Mouse (Mus musculus): ENCODE results near the gene Ahnak. TPM values are rescaled to one million over a fixed set of nuclear protein-coding genes. Genes with fewer than 3 reads are reported as not detected.

Ahnak gene
- total RNA-seq, 2 experiments from 2014 or later, result 283 to 326 TPM

DNA sequence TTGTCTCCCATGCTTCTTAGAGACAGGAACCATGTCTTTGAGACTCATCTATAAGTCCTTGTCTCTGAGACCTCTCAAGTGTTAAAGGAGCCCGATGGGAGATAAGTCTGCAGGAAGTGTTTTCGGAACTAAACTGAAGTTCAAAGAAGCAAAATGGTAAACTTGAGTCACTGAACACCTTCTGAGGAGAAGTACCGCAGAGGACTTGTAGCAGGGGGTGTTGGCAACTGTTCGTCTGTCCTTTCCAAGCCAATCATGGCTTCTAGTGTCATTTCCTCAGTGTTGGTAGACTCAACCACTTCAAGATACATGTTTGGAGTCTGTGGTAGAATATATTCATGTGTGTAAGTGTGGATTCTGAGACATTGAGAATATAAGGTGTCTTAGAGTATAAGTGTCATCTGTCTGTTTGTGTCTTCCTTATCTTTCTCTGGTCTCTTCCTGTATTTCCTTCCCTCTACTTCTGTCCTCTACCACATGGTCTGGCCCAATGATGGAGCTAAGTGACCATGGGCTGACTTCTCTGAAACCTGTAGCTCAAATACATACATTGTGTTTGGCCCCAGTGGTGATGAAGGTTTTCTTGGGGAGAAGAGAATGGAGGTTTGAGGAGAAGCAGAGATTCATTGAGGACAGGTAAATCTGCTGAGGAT, 66.7 kb downstream of the Ahnak start:
- no peak for DNase-seq (ENCODE audit: low spot score)
- intact Hi-C loops (cut with DNase I), result no loop called here

DNA sequence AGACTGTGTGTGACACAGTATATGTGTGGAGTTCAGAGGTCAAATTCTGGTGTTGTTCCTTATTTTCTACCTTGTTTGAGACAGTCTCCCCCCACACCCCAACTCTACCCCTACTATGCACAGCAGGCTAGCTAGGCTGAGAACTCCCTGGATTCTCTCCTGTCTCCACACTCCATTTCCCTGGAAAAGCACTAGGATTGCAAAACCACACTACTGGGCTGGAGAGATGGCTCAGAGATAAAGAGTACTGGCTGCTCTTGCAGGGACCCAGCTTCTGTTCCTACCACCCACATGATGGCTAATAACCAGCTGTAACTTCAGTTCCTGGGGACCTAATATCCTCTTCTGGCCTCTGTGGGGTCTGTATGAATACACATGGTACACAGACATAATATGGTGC, 68.6 kb downstream of the Ahnak start:
- no peak for DNase-seq (ENCODE audit: low spot score)
- intact Hi-C loops (cut with DNase I), result no loop called here

DNA sequence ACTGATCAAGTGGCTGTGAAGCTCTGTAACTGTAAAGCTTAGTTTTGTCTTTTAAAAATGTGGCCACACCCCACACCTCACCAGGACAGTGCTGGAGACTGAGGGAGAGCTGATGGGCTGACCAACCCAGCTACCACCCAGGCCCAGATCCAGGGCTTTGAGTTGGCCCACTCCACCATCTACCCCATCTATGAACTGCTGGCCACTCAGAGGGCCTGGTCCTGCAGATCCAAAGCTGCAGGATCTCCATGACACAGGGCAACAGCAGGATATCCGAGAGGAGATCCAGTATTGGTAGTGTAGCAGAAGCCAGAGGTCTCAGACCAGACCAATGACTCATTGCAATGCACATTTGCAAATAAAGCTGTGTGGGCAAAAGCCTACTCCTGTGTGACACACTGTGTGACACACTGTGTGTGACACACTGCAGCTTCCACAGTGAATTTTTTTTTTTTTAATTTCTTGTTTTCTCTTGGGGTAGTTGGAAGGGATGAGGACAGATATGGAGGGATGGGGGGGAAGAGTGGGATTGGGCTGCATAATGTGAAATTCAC, 69.3 kb downstream of the Ahnak start:
- DNase-seq (ENCODE audit: low spot score), result no peak
- intact Hi-C loops (cut with DNase I), result no loop called here

DNA sequence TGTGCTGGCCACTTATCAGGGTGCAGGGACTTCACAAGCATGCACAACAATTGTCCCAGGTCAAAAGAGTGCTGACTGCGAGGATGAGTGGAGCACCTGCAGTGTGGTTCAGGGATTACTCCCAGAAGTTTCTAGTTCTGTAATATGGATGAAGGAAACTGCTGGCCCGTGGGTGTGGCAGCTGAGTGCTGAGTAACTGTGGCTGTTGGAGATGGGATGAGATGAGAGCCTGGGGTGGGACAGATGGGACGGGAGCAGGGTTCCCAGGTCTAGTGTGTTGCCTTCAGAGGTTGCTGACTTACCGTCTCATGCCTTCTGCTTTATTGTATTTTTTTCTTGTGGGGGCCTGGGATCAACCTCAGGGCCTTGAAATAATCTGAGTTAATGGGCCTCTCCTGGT, 69.9 kb downstream of the Ahnak start:
- DNase-seq (ENCODE audit: low spot score), result no peak
- intact Hi-C loops (cut with DNase I), result no loop called here

DNA sequence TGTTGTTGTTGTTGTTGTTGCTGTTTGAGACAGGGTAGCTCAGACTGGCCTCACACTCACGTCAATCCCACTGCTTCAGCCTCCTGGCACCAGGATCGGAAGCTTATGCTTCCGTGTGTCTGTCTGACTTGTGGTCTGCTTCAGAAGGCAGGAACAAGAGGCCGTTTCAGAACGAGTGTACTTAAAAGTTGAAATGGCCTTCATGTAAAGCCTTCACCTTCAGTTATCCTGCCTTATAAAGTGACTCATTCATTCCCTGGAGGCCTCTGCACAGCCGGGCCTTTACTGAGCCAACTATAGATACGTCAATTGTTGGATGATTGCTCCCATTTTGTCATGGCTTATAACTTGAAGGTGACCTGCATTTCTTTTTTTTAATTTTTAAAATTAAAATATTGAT, 70.3 kb downstream of the Ahnak start:
- intact Hi-C loops (cut with DNase I), result no loop called here
- DNase-seq (ENCODE audit: low spot score), result no peak

DNA sequence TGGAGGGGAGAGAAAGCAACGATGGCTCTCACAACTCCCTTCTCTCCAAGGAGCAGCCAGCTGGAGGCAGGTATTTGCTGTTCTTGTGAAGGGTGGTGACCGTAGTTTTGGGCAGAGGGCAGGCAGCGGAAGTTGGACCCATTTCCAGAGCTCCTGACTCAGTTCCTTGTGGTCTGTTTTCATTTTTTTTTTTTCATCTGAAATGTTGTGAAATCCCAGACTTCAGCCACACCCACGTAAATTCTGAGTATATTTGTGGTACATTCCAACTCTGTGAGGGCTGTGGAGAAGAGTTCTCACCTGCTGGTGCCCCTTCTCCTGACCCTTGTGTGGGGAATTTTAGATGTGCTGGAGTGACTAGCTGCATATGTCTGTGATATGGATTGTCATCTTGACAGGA, 71.0 kb downstream of the Ahnak start:
- DNase-seq (ENCODE audit: low spot score), result no peak
- intact Hi-C loops (cut with DNase I), result no loop called here

DNA sequence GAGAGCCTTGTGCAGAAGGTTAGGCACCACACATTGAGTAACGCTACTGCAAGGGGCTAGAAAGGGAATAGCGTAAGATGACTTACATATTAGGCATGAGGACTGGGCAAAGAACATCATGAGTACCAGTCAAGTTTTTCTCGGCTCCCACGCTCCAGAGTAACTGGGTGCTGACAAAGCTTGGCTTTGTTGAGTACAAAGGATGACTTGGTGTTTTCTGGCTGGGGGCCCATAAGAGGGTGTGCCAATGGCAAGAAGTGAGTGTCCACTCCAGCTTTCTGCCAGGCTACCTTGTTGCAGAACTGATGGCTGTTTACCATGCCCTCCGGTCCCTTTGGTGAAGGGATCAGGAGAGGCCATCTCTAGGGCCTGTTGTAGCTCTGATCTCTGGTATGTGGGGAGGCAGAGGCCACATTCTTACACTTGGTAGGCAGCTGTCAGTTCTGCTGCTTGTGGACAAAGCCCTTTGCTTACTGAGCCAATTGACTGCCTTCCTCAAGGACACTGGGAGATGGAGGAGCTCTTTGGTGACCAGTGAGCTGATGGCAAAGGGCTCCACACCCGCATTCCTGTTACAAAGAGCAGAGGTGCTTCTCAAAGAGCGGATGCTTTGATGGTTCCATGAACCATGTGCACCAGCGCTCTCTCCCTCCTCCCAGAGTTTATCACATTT, 72.3 kb downstream of the Ahnak start:
- DNase-seq (ENCODE audit: low spot score), result no peak
- intact Hi-C loops (cut with DNase I), result no loop called here

DNA sequence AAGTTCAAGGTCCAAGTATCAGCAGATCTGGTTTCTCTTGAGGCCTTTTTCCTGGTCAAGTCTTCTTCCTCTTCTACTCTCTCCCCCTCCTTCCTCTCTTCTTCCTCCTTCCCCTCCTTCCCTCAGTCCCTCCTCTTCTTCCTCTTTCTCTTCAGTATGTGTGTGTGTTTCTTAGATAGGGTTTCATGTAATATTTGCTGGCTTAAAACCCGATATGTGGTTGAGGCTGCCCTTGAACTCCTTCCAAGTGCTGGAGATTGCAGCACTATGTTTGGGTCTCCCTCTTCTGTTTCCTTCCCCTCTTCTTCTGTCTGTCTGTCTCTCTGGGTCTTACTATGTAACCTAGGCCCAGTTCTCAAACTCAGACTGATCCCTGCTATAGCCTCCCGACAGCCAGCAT, 73.7 kb downstream of the Ahnak start:
- intact Hi-C loops (cut with DNase I), result no loop called here
- DNase-seq (ENCODE audit: low spot score), result no peak

DNA sequence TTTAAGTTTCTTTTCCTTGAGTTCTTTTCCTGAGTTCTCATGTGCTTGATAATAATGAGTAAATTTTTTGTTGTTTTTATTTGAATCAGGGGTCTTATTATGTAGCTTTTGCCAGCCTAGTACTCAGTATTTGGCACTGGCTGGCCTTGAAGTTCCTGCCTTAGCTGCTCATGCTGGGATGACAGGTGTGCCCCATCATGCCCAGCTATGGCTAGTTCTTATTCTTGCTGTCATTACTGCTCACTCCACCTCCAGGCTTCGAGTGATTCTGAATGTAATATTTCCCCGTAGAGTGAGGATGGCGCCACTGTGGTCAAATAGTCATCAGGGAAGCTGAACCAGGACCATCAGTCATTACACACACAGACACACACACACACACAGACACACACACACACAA, 74.7 kb downstream of the Ahnak start:
- intact Hi-C loops (cut with DNase I), result no loop called here
- DNase-seq (ENCODE audit: low spot score), result no peak

DNA sequence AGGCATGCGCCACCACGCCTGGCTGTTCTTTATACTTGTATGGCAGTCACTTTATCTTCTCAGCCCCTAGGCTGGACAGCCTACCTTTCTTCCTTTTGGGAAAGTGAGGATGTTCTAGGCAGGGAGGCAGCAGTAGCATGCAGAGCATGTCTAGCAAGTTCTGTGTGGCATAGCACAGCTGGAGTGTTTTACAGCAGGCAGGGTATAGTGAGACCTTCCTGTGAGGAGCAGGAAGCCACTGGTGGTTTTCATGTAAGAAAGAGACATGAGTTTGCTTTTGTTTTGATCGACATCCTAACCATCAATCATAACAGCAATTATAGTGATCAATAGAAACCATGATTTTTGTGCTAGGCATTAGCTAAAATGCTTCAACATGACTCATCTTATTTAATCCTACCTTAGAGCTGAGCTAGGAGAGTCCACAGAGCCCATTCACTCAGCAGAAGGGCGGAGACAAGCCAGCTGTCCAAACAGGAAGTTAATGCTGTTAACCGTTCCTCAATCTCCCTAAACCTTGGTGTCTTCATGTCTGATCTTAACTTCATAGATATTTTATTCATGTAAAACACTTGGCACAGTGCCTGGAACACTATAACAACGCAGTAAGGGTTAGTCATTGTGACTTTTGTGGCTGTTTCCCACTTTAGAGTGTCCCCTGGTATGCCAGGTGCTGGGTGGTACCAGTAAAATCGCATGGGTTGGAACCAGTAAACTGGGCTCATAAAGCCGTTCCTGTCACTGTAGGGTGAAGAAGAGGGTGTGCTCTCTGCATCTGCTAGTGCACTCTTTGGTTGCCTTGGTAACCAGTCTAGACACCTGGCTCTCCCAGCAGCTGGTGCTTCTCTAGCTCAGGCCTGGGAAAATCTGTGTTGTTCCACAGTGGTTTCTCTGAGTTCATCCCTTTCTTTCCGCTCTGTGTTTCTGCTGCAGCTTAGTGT, 76.8 kb downstream of the Ahnak start:
- DNase-seq (ENCODE audit: low spot score), result no peak
- intact Hi-C loops (cut with DNase I), result no loop called here

DNA sequence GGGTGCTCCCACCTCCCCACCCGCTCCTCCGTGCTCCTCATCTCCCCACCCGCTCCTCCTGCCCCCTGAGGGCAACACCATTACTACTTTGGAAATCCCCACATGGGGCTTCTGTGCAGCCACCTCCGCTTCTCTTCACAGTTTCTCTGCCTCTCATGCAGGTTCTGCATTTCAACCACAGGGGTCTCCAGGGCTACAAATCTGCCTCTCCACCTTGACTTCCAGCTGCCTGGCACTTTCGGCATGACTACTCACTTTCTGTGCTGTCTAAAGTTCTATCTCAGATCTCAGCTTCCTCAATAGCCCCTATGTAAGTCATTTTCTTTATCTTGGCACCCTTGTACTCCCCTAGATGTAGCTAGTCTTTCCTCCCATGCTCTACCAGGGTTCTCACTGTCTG, 78.2 kb downstream of the Ahnak start:
- intact Hi-C loops (cut with DNase I), result no loop called here
- DNase-seq (ENCODE audit: low spot score), result no peak

DNA sequence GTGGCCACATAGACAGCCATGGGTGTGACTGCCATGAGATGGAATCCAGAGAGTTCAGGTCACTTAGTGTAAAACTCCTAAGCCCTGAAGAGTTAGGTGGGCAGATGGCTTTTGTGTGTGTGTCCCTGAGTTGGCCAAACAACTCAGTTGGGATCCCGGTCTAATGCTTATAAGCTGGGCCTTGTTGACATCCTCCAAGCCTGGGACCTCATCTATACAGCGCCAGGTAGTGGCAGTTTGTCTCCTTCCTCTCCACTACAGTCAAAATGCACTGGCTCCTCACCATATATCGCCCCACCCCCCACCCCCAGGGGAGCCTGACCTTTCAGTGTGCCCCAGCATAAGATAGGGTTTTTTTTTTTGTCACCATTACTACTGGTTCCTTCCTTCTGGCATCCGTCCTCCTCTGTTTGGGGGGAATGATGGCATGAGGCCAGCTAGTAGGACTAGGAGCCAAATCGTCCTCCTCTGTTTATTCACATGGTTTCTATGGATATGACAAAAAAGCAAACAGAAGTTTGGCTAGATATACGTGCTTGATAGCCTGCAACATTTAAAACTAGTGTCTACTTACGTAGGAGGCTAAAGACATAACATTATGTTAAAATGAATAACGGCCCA, 80.7 kb downstream of the Ahnak start:
- DNase-seq (ENCODE audit: low spot score), result no peak
- intact Hi-C loops (cut with DNase I), result loop anchor here (5.0 kb wide), 1 partner anchor 37 kb away; no protein-coding TSS in a partner anchor

DNA sequence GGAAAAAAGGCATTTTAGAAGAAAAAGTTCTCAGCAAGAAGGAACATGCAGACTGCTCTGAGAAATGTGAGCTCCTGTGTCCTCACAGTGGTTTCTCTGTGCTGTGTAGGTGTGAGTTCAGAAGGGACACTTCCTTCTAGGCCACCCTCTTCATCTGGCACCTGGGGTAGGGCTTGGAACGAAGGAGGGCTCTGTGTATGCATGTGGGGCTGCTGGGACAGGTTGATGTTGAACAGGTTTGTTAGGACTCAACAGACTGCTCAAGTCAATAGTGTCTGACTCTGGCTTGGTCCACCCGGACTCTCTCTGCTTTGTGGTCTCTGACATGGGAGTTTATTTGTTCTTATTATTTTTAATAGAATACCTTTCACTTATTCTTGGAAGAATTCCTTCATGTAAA, 81.2 kb downstream of the Ahnak start:
- intact Hi-C loops (cut with DNase I), result loop anchor here (5.0 kb wide), 1 partner anchor 38 kb away; no protein-coding TSS in a partner anchor
- DNase-seq (ENCODE audit: low spot score), result no peak

DNA sequence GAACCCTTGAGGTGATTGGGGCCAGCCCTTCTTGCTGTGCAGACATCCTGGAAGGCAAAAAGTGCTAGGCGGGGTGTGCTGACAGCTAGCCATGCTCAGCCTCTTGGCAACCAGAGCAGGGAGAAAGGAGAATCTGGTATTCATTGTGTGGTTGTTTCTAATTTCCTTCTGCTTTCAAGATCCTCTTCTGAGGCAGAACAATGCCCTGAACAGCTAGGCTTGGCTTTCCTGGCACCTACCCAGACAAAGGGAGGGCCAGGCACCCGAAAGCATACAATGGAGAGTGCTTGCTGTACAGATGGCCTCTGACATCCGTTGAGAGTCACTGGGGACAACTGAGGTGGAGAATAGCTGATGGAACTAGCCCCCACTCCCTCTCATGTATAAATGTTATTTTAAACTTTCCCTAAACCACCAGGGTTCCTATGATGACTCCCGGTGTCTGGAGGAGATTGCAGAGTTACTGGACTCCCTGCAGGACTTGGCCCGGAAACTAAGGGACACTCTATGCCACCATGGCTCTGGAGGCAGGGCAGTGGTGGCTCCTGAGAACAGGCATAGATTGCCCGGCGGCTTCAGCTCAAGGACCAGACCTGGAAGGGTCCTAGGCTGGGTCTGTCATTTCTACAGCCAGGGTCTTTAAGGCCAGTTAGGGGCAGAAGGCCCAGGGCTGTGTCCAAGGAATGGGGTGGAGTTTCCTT, 82.5 kb downstream of the Ahnak start:
- intact Hi-C loops (cut with DNase I), result loop anchor here (5.0 kb wide), 1 partner anchor 39 kb away; no protein-coding TSS in a partner anchor
- DNase-seq (ENCODE audit: low spot score), result peak; percentile 81

DNA sequence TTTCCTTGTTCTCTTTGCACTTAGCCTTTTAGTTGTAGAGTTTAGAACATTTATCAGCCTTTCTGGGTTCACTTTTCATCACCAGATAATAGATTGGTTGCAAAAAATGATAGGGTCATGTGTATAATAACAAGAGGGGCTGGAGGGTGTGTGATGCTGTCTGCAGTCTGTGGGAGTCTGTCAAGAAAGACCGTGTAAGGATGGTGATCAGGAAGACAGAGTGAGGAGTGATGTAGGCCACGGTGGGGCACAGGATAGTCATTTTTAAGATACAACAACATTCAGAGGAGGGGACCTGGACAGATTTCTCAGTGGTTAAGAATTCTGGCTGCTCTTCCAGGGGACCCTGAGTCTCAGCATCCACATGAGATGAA, 83.1 kb downstream of the Ahnak start:
- no peak for DNase-seq (ENCODE audit: low spot score)
- intact Hi-C loops (cut with DNase I), result loop anchor here (5.0 kb wide), 1 partner anchor 40 kb away; no protein-coding TSS in a partner anchor

DNA sequence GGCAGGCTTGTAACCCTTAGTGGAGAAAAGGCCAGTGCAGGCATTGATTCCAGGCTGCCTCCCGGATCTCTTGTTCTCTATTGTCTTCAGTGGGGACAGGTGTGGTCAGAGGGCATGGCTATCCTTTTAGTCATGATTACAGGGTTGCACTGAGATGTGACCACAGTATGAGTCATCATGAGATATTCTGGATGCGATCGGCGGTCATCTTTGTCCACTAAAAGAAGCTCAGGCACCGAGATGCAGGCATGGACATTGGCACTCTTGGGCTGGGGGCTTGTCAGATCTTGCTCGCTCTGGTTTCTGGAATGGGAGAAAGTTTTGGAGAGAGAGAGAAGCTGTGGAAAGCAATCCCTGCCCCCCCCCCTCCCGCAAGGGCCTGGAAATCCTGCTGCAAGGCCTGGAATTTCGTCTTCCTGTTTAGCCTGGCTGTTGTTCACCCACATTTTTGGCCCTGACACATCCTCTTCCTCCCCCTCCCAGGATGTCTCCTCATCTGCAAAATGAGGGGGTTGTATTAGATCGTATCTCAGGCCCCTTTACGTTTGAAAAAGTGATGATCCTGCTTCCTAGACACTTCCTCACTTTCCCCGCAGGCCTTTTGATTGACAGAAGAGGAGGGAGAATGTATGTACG, 84.8 kb downstream of the Ahnak start:
- DNase-seq (ENCODE audit: low spot score), result no peak
- intact Hi-C loops (cut with DNase I), result loop anchor here (5.0 kb wide), 1 partner anchor 42 kb away; no protein-coding TSS in a partner anchor

DNA sequence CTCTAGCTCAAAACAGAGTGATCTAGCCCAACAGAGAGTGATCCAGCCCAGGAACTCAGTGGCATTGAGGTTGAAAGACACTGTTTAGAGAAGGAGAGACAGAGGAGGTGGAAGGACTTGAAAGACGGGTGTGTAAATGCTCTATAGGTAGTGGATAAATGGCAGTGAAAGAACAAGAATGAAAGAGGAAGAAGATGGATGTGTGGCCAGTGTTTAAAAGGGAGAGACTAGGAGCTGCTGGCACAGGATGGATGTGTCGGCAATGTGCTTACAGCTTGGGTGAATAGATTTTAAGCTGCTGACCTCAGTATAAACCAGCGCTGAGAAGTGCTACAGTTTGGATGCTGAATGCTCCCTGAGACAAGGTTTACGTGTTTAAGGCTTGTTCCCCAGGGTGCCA, 85.3 kb downstream of the Ahnak start:
- DNase-seq (ENCODE audit: low spot score), result no peak
- intact Hi-C loops (cut with DNase I), result loop anchor here (5.0 kb wide), 1 partner anchor 42 kb away; no protein-coding TSS in a partner anchor

DNA sequence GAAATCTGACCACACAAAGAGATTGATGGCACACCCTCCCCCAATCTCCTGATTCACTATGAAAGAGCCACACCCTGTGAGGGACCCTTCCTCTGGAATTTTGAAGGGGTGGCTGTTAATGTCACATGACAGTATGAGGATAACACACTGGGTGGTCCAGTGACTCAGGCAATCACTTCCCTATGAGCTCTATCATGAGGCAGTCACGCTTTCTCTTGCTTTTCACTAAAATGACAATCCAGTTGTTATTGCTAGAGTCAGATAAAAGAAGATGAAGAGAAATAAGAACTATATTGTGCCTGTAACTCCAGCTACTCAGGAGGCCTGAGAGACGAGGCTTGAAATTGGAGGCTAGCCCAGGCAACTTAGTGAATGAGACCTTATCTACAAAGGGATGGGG, 86.5 kb downstream of the Ahnak start:
- intact Hi-C loops (cut with DNase I), result no loop called here
- DNase-seq (ENCODE audit: low spot score), result no peak

DNA sequence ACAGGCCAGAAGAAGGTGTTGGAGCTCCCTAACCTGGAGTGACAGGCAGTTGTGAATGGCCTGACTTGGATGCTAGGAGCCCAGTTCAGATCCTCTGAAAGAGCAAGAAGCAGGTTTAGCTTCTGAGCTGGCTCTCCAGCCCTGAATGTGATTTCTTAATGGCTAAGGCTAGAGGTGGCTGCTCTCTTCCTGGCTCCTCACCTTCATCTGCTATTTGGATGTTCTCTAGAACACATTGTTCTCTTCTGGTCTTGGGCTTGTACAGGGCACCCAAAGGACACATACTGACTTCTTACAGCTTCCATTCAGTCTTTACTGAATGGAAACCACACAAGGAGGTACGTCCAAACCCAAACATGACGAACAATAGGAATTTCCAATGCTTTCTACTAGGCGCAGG, 87.0 kb downstream of the Ahnak start:
- intact Hi-C loops (cut with DNase I), result no loop called here

More for the DNA sequence above, 87.0 kb downstream of the Ahnak start:
- no peak for DNase-seq (ENCODE audit: low spot score)

Data from heart, postnatal 25 days (tissue).